Mouse (Mus musculus) MEL-GATA-1-ER (cell line): ENCODE data around the gene Zbtb9.
A peak's percentile ranks its signal among the peaks of the same experiment; 100 is the strongest.

ENCODE experiments used
- DNase-seq: peaks from one replicate; pipeline ENCODE4 v3.0.0-alpha.2; 2012; ENCODE audit warnings: low read depth; ENCODE audit errors: extremely low read depth

Zbtb9 gene

DNA sequence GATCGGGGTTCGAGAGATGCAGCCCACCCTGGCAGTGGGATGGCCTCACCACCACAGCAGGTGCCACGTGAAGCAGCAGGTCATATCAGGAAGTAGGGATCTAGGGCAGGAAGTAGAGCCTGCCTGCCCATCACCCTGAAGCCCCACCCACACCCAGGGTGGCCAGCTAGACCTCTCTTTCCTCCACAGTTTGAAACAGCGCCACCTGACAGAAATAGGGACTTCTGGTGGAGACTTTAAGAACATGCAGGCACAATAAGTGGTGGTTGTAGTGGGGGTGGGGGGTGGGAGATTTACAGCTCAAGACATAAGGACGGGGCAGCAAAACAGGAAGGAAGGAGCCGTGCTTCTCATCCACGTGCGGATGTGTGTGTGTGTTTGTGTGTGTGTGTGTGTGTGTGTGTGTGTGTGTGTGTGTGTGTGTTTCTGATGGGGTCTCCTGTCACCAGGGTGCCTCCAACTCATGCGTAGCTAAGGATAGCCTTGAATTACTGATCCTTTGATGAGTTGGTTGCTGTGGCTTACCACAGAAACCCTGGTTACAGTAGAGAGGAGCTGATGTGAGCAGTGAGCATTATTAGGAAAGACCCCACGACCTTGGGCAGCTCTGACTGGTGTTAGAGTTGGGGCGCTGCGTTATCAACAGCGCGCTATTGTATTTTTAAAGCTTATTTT is 39.2 kb downstream of the Zbtb9 start:
- peak; percentile 95 for DNase-seq

DNA sequence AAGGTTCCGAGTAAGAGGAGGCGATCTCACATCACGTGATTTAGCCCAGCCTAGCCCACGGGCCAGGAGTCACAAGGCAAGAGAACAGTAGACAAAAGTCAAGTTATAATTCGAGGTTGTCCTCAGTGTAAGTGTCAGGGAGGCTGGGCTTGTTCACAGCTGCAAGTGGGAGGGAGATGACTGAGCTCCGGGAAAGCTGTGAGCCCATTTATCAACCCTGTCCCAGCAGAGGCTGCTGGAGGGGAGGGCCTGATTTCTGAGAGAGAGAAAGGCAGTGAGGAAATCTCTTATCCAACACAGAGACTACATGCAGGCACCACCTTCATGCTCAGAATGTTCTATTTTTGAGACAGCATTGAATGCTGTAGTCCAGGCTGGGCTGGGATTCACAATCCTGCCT is 39.9 kb downstream of the Zbtb9 start:
- DNase-seq, result peak; percentile 44

DNA sequence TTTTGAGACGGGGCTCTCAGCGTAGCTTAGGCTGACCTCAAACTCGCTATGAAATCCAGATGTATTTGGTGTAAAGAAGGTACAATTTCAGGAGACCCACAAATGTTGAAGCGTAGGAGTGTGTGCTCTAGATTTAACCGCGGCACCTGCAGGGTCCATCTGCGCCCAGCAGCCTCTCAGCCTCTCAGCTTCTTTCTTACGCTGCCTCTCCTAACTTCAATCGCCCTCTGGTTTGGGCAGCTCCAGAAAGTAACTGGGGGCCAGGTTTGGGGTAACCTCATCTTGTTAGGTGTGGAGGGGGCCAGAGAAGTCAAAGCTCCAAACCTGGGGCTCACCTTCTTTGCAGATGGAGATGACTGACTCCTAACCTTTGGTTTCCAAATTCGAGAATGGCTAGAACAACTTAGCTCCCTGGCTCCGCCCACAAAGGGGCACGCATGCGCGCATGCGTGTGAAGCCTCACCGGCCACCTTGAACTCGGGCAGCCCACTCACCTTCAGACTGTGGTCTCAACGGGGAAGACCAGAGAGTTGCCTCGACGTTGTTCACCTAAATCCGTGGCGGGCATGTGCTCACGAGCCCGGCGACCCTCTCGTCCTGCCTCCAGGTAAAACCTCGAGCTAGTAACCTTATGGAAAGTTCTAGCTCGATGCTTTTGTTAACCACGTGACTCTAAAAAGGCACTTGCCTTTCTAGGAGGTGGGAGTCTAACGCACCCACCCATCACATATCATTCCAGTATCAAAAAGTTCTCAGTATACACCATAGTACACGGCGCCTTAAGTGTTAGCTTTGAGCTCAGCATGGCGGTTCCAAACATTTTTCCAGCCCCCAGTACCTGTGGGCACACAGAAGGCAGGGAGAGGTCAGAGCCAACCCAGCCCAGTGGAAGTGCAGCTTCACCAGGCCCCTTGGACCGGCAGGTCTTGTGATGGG is 44.9 kb downstream of the Zbtb9 start:
- DNase-seq, result peak; percentile 46

DNA sequence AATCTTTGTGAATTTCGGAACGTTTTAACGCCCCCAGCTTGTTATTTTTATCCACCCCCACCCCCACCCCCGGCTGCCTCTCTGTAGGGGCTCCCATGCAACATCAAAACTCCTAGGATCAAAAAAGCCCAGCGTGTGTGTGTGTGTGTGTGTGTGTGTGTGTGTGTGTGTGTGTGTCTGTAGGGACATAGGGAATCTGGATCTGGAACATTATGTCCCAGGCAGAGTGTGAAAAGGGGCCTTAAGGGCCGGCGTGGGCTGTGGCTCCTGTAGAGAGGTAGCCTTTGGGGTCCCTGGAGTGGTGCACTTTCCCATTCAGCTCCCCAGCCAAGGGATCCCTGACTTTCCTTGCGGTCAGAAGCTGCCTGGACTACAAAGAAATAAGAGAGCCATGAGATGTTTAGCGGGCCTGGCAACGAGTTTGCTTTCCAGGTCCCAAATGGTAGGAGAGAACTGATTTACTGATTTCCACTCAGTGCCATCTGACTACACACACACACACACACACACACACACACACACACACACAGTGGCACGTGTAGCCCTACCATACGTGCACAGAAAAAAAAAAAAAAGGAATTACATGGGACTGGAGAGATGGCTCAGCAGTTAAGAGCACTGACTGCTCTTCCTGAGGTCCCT is 45.7 kb downstream of the Zbtb9 start:
- no peak for DNase-seq

DNA sequence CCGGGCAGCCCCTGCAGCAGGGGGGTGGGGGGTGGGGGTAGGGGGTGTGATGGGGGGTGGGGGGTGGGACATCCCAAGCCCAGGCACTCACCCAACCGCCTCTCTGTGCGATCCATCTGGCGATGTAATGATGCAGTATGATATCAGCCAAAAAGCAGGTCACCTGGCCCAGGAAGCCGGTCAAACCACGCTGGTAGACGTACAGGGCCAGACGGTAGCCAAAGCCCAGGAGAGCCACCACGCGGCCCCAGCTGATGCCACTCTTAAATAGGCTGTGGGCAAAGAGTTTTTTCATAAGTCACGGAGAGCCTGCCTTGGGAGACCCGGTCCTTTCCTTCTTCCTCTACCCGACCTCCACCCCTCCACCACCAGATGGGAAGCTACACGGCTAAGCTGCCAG is 48.1 kb downstream of the Zbtb9 start:
- DNase-seq, result no peak

DNA sequence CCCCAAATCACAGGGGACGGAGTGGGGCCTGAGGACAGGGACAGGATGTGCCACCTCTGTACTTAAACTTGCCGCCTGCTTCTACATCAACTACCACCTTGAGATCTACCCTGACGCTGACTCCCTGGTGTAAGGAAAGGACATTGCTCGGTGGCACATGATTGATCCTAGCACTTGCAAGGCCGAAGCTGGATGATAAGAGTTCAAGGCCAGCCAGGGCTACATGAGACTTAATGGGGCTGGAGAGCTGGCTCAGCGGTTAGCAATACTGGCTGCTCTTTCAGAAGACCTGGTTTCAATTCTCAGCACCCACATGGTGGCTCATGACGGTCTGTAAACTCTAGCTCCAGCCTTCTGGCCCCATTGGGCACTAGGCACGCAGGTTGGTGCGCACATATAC is 48.8 kb downstream of the Zbtb9 start:
- no peak for DNase-seq

DNA sequence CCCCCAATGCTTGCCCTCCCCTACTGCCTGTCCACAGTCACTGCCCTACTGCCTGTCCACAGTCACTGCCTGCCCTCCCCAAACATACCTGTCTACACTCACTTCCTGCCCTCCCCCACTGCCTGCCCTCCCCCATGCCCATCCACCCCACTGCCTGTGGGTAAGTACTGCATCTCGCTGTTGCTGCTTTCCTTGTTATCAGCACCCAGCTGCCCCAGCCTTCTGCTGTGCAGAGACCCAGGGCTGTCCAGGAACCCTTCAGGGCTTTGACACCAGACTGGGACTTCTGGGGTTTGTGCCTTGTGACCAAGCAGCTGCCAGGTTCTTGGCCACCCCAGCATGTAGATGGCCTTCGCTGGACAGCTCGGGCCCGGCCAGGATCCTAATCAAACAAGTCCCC is 50.4 kb downstream of the Zbtb9 start:
- no peak for DNase-seq

DNA sequence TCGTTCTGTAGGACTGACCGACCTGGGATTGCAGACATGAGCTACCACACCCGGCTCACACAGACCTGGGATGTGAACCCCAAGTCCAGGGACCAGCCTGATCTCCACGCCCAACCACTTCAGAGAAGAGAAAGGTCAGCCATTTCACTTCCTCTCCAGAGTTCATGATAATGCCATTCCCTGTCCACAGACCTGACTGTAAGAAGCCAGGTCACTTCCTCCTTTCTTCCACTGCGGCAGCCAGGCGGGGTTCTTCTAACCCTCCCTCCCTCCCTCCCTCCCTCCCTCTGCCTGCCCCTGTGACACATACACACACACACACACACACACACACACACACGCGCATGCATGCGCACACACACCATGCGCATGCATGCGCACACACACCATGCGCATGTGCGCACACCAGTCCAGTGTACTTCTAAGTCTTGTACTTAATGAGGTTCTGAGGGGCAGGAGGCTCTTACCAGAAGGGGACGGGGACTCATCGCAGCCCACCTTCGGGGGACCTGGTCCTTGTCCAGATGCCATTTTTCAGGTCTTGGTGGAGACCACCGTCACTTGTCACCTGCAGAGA is 52.4 kb downstream of the Zbtb9 start:
- no peak for DNase-seq

DNA sequence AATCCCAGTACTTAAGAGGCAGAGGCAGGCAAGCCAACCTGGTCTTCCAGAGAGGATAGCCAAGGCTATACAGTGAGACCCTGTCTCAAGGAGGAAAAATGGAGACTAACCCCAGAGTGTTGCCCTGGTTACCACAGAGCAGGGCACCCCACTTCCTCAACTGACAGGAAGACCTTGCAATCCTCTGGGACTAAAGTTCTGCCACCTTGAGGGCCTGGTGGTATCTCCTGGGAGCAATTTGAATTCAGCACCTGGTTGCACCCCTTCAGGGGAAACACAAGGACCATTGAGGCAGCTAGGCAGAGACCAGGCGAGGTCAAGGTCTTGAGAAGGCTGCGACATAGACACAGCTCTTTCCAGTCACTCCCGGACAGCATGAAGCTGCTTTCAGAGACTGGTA is 53.0 kb downstream of the Zbtb9 start:
- DNase-seq, result no peak

DNA sequence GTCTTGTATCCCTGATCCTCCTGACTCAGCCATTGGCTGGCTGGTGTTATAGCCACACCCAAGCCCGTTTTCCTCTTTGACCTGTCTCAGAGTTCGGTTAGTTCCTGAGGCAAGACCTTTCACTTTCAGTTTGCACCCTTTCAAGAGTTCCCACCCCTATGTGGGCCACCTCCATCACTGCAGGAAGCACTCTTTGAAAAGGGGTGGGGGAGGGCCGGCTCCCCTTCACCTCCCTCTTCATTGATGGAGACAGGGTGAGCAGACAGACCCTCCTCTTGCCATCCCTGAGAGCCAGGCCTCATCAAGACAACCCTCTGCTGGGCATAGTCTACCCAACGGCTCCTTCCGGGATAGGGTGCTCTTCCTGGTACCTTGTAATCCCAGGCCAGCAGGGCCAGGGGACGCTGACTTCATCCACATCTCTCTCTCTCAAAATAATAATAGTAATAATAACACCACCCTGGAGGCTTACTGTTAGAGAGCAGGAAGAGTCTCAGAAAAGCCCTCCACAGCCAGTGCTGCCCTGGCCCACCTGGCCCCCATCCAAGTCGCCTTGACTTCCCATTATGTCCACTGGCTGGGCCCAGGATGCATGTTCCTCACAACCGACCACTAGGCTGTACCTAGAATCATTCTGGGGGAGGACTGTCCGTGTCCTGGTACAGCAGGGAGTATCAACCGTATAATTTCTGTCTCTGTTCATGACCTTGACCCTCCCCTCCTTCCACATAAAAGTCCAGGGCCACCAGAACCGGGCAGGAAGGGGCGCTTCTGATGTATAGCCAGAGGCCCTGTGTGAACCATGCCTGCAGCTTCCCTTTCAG is 54.7 kb downstream of the Zbtb9 start:
- no peak for DNase-seq

DNA sequence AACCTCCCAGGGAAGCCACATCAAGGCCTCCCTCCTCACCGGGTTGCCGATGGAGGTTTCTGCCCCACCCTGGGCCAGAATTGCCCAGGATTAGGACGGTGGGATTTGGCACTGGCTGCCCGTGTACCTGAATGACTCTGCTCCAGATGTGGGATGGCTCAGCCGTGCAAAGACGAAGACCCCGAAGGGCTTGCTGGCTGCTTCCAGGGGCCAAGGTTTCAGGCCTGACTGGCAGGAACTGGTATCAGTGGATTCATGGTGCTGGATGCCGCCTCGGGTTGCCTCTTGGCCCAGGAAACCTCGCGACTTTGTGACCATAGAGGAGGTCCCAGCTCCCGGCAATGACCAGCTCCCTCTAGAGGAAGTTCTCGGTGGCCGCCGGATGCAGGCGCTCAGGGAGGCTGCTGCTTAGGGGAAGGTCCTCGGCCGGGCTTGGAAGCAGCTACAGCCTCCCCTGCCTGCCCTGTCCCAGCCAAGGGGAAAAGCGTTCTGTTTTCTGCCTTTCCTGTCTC is 55.4 kb downstream of the Zbtb9 start:
- DNase-seq, result peak; percentile 75

DNA sequence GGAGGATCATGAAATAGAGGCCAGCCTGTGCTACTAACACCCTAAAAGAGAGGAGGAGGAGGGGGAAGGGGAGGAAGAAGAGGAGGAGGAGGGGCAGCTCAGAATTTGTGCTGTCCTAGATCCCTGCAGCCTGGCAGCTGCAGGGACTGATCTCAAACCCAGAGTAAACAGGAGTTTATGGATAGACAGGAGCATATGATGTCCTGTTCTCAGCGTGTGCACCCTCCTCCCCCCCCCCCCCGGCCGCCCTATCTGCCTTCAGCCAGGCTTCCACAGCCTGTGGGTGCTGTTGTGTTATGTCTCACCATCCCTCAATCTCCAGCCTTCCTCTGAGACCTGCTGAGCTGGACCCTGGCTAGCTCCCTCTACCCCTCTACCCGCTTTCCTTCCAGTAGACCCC is 55.9 kb downstream of the Zbtb9 start, which contains the start of gene Bak1:
TSS of gene Bak1 (minus strand) at position 101 of the 400 bp plus-strand sequence.
- no peak for DNase-seq

DNA sequence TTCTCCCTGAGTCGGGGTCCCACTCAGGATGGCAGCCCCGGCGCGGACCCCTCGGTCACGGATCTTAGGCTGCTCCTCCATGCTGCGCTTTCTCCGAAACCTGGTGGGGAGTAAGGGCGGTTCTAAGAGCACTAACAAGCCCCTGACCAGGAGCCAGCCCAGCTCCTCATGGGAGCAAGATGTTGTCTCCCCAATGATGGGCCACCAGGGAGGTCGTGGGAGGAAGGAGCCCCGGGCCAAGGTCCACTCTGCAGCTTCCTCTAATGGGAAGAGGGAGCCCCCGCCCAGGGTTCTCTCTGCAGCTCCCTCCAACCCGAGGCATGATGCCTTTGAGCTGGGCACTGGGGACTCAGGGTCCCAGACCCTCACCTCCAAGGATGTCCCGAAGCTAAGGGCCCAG is 56.5 kb downstream of the Zbtb9 start:
- no peak for DNase-seq

DNA sequence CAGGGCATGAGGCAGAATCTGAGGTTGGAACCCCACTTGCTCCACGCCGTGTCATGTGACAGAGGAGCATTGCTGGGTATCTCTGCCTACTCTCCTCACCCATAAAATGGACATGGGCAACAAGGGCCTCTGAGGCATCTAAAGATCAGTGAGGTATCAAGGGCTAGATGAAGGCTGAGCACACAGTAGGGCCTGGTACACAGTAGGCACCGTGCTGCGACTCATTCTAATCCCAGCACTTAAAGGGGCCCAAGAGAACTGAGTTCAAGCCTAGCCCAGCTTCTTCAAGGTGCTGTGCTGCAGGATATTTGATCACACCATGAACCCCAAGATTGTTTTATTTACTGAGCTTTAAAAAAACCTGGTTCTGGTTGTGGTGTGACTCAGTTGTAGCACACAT is 57.9 kb downstream of the Zbtb9 start:
- no peak for DNase-seq

DNA sequence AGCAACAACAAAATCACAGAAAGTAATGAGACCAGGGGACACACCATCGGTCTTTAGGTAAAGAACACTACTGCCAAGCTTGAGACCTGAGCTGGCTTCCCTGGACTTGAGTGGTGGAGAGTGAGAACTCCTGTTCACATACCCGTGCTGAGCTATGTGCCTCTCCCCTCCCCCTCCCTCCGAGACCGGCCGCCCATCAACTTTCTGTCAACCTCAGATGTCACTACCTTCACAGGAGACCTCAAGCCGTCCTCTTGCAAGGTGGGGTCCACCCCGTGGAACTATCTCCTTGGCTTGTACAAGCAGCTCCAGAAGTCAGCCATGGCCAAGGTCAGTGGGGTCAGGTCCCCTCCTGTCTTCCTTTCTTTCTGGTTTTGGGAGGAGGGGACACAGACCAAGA is 59.4 kb downstream of the Zbtb9 start:
- no peak for DNase-seq

DNA sequence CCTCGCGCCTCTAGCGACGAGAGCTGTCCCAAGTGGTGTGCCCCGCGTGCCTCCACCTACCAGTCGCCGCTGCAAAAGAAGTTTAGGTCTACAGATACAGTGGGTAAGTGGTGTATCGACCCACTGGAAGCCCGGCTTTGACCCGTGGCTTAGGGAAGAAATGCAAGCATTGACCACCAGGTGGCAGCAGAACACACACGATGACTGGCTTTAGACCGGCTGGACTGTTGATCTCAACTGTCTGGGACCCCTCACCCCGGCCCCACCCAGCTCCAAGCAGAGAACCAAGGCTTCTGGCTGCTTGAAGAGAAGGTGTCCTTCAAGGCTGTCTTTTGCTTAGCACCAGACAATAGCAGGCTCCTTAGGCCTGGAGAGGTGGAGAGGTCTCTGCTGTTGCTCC is 59.9 kb downstream of the Zbtb9 start:
- peak; percentile 32 for DNase-seq

DNA sequence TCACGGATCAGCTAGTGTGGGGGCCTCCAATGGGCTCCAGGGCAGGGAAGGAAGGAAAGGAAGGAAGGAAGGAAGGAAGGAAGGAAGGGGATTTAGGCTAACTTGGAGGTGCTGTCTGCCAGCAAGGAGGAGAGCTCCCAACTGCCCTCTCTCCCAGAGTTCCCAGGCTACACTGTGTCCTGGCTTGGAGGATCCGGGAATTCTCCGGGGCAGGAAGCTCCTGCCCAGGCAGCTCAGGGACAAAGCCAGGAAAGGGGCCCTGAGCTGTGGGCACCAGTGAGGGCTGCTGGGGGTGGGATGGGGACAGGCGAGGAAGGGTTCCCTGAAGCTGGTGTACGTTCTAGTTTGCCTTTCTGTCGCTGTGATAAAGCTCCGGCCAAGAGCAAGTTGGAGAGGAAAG is 63.5 kb downstream of the Zbtb9 start:
- DNase-seq, result no peak

DNA sequence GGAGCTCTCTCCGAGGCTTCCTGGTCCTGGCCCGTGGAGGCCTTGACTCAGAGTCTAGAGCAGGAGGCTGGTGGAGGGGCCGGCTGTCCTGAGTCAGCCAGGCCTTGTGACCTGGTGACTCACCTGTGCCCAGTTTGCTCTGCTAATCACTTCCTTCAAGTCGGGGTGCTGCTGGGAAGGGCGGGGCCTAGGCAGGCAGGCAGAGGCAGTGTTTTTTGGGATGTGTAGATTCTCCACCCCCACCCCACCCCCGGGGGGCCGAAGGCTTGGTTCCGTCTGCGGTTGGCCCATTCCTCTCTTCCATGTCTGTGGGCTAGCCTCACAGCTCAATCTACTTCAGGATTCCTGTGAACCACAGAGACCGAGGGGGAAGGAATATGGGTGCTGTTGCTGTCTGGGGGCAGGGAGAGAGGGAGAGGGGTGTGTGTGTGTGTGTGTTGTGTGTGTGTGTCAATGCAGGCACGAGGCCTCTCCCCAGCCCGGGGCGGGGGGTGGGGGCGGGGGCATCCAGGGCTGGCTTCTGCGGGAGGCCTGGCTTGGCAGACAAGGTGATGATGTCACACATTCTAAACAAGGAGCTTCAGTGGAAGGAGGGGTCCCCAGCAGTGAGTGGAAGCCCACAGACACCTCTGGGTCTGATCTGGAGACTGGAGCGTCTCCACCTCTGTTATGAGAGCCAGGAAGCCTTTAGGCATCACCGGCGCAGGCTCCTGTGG is 65.5 kb downstream of the Zbtb9 start:
- no peak for DNase-seq

DNA sequence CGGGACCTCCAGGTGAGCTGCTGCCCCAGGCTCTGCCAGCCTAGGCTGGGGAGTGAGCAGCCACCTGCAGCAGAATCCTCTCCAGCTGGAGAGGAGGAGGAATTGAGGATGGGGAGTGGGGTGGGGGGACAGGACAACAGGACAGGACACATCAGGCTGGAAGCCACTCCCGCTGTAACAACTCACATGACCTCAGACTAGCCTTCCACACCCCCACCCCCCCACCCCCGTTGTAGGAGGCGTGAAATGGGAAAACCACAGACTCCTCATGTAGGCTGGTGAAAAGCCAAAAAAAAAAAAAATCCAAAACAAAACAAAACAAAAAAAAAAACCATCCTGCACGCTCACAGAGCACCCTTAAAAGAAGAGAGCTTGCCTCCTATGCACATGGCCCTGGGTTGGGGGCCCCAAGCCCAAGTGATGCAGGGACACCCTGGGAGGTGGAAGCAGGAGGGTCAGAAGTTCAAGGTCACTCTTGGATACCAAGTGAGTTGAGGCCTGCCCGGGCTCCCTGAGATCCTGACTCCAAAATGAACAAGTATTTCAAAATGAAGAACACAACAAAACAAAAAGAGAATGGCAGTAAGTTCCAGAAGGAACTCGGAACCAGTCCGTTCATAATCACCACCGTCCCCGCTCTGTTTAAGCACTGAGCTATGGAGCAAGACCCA is 66.6 kb downstream of the Zbtb9 start:
- no peak for DNase-seq
